Mouse (Mus musculus) liver, adult 2 months (tissue): ENCODE results near the gene C530008M17Rik.

ENCODE experiments used
- CTCF ChIP-seq: fragments of 200-500 bp; IDR thresholded peaks from 2 replicates; pipeline ENCODE4 v1.5.1; 2011; ENCODE audit warnings: low read depth, low read length, control low read depth
- POLR2A ChIP-seq: fragments of 200-500 bp; IDR thresholded peaks from 2 replicates; pipeline ENCODE4 v1.6.1; 2011; ENCODE audit warnings: low read length, control low read depth; ENCODE audit not compliant: insufficient read depth; ENCODE audit errors: extremely low read depth

GRCm38 (mm10) chr5:76853549-76853948, 197.2 kb downstream of the C530008M17Rik start:
- TF ChIP-seq CTCF (peak; percentile 89), POLR2A (no peak)
